Mouse (Mus musculus): Measurements from ENCODE around the gene Acaca.

Acaca gene

GRCm38 (mm10) chr11:84128943-84129798 lies at the start of gene Acaca, which contains the start of gene Tada2a:
Gene Acaca (plus strand): TSS chr11:84129672.
Gene Tada2a (minus strand): TSS chr11:84129600.
- DNase-seq (ENCODE audit: low spot score): peak; percentile 85

DNA sequence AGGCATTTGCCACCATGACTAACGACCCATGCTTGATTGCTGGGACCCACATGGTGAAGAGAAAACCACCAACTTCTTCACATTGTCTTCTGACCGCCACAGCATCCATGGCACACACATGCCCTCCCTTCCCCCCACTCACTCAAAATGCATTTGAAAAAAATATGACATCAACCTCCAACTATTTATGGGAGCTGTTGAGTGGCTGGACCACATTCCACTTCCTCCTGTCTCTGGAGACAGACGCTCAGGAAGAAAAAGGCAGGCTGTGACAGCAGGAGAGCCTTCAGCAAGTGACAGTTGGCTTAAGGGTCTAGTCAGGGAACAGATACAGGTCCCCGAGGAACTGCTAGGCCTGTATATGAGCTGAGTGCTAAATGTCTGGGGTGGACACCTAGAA lies 49.6 kb upstream of the Acaca start:
- DNase-seq (ENCODE audit: low spot score): no peak

DNA sequence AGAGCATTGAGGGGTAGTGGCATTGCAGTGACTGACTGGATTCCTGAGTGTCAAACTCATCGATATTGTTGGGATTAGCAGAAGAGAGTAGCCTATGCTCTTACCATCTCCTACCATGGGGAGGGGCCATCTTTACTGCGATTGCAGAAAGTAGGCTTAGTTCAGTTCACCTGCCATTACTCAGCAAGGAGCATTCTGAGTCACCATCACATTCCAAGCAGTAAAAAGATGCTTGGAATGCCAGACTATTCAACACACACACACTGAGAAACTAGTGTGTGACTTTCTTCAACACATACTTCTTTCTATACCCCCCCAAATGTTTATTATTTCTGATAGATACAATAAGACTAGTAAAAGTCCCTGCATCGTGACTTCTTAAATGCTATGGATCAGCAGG lies 49.1 kb upstream of the Acaca start:
- DNase-seq (ENCODE audit: low spot score): no peak

DNA sequence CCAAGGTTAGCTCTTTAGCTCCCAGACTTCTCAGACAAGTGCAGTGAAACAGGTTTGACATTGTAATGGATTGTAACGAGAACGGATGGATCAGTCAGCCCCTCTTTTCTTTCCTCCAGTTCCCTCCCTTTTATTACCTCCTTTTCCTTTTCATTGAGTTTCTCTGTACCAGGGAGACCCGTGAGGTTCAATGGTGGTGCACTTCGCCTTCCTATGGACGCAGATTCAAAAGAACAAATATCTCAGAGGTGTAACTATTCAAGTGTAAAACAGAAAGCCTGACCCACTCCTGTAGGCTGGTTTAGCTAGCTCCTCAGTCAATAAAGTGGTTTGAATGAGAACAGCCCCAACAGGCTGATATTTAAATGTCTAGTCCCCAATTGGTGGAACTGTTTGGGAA lies 47.6 kb upstream of the Acaca start:
- no peak for DNase-seq (ENCODE audit: low spot score)

GRCm38 (mm10) chr11:84090572-84090971 lies 38.9 kb upstream of the Acaca start:
- DNase-seq (ENCODE audit: low spot score): no peak

DNA sequence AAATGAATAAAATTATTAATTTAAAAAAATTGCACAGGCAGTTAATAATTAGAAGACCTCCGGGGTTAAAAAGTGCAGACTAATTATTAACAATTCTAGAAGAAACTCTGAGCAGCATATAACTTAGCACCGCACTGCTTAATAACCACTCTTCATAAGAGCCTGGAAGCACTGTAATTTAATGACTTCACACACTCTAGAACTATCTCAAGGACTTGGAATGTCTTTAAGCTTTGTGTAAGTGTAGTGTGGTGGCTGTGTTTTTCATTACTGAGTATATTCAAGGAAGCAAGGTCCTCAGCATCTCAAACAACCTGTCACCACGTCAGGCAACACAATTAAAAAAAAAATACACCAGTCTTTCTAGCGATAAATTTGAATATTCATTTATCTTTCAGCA lies 34.4 kb upstream of the Acaca start:
- DNase-seq (ENCODE audit: low spot score): no peak

DNA sequence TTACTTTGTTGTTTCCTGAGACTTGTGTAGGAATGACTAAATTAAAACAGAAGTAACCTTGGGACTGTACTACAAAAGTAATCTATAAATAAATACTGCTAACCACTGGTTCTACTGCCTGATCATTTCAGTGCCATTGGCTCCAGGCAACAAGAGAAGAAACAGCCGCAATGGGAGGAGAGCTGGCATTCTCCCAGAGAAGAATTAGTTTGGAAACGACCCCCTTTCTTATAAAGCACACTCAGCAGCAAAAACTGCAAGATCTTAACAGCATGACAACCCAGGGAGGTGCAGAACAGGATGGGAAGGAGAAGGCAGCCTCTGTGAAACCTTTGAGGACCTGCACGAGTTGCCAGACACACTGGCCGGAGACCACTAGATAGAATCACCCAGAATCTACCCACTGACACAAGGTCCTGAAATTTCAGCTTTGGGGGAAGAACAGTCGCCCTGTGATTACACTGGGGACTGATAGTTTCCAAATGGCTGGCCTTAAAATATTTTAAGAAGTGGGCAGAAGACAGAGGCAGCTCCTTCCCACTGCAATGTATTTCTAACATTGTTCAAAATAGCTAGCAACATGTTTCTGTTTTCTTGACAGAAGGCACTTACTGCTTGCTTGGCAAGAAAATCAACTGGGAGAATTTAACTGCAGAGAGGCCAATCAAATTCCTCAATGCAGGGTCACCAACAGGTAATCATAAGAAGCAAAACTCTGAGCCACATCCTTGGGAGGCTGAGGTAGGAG lies 32.0 kb upstream of the Acaca start:
- DNase-seq (ENCODE audit: low spot score): no peak

DNA sequence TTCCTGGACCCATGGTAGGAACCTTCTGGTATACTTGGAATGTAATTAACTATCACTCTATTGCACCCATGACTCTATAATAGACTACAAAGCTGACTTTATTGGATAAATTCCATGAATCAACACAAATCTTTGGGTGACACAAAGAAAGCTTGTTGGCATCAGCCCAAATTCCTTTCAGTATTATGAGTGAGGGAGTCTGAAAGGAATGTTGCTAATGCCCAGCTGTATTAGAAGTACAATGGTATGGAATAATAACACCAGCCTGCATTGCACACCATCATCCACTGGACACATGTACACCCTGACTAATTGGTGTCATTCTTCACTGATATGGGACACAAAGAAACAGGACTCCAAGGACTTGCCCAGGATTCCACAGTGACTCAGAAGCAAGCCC lies 28.3 kb upstream of the Acaca start:
- no peak for DNase-seq (ENCODE audit: low spot score)

- DNase-seq (ENCODE audit: low spot score): no peak
These were observed 25.4 kb upstream of the Acaca start for GRCm38 (mm10) chr11:84104036-84104435.

DNA sequence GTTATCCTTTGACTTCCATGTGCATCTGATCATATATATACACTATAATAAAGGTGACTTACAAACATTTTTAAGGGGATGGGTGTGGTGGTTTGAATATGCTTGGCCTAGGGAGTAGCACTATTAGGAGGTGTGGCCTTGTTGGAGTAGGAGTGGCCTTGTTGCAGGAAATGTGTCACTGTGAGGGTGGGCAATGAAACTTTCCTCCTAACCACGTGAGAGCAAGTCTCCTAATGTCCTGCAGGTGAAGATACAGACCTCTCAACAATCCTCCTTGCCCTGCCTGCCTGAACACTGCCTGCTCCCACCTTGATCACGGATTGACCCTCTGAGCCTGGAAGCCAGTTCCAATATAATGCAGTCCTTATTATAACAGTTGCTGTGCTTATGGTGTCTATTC lies 22.3 kb upstream of the Acaca start:
- no peak for DNase-seq (ENCODE audit: low spot score)

DNA sequence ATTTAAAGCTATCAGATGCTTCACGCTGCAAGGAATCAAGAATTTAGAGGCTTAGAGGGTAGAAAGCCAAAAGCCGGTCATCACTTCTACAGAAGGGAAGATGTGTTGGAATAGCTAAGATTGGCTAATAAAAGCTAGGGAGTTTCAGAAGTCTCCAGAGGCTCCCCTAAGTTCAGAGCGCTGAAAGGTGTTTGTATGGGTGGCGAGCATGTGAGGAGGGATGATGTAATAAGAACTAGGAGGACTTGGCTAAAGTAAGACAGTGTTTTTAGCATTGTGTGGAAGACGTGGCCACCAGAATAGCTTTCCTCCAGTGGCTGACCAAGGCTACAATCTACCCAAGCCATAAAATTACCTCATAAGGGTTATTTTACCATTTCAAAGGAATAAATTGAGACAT lies 15.8 kb upstream of the Acaca start:
- DNase-seq (ENCODE audit: low spot score): no peak

- no peak for DNase-seq (ENCODE audit: low spot score)
These were observed 13.8 kb upstream of the Acaca start for GRCm38 (mm10) chr11:84115646-84116045.

DNA sequence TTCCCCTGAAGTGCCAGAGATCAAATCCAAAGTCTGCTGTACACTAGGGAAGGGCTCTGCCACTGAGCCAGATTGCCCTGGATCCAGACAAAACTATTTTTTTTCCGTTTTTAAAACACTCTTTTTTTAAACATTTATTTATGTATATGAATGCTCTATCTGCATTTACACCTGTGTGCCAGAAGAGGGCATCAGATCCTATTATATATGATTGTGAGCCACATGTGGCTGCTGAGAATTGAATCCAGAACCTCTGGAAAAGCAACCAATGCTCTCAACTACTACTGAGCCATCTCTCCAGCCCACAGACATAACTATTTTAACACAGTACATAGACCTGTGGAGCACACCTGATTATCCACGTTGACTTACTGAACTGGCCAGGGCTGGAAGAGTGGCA lies 13.3 kb upstream of the Acaca start:
- DNase-seq (ENCODE audit: low spot score): no peak

GRCm38 (mm10) chr11:84117431-84117830 lies 12.0 kb upstream of the Acaca start:
- DNase-seq (ENCODE audit: low spot score): no peak

GRCm38 (mm10) chr11:84121051-84121956 lies 8.2 kb upstream of the Acaca start:
- no peak for DNase-seq (ENCODE audit: low spot score)

DNA sequence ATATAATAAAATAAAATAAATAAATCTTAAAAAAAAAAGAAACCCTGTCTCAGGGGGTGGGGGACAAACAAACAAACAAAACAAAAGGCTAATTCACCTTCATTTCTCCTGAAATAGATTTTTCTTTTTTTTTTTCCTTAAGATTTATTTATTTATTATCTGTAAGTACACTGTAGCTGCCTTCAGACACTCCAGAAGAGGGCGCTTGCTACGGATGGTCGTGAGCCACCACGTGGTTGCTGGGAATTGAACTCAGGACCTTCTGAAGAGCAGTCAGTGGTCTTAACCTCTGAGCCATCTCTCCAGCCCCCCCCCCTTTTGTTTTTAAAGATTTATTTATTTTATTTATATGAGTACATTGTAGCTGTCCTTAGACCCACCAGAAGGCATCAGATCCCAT lies 1.5 kb upstream of the Acaca start:
- no peak for DNase-seq (ENCODE audit: low spot score)

DNA sequence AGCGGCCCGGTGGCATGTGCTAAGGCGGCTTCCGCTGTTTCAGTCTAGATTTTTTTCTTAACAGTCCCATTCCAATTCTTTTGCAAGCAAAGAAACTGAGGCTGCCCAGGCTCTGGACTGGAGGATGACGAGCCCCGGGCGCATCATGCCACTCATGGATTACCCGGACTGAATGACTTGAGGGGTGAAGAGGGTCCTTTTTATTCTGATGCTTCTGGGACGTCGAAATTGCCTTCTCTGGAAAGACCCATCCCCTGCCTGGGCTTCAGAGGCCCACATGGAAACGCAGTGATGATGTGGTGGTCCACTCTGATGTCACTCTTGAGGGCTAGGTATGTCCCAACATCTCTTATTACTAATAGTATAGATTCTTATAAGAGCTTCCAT lies 320 bp downstream of the Acaca start:
- no peak for DNase-seq (ENCODE audit: low spot score)

GRCm38 (mm10) chr11:84134331-84134860 lies 4.9 kb downstream of the Acaca start:
- DNase-seq (ENCODE audit: low spot score): no peak

- DNase-seq (ENCODE audit: low spot score): no peak
These were observed 7.0 kb downstream of the Acaca start for GRCm38 (mm10) chr11:84136453-84136852.

- no peak for DNase-seq (ENCODE audit: low spot score)
These were observed 12.3 kb downstream of the Acaca start for GRCm38 (mm10) chr11:84141752-84142151.

DNA sequence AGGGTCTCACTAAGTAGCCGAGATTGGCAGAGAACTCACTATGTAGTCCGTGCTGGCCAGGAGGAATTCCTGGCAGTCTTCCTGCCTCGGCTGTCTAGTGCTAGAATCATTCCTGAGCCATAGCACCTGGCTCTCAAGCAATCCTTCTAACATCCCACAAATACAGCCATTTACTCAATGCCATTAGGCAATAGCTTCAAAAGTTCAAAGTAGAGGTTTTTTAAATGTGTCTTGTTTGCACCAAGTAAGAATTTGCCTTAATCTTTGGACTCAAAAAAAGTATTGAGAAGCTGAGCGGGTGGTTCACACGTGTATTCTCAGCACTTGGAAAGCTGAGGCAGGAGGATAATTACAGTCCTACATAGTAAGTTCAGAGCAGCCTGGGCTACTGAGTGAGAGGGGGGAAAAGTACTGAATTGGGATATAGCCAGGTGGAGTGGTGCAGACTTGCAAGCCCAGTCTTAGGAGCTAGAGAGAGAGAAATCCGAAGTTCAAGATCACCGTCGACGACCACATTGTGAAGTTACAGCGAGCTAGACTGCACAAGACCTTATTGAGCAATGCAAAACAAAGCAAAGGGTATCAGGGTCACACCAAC lies 15.8 kb downstream of the Acaca start:
- DNase-seq (ENCODE audit: low spot score): no peak

GRCm38 (mm10) chr11:84146081-84146480 lies 16.6 kb downstream of the Acaca start:
- DNase-seq (ENCODE audit: low spot score): no peak
